ENCODE assay signal across 8 mouse cellular contexts in the genomic region with DNA sequence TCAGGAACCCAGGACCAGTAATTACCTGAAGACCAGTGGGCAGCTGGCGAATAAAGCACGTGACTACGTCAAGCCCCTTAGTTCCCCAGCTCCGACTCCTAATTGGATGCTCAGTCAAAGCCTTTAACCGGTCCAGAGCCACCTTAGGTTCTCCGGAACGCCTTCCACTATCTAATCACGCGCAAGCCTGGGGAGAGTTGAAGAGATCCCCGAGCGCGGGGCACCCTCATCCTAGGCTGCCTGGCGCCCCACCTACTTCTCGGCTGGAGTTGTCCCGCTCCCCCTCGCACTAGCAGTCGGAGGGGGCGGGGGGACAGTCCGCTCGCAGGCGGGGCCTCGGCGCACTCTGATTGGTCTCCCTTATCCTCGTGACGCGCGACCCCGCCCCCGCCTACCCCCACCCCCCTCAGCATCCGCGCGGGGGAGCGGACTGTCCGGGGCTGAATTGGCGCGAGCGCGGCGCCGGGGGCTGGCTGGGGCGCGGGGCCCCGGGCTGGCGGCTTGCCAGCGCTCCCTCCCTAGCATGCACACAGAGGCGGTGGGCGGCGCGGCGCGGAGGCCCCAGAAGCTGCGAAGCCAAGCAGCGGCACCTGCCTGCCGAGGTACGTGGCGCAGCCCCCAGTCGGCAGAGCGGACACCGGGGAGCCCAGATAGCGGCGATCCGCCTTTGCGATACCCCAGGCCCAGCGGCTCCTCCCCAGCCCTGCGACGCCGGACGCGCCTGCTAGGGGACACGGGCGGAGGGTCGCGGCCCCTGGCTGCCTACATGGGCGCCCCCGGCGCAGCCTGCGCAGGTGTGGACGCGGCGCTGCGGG. TPM values are rescaled to one million over a fixed set of nuclear protein-coding genes. Genes with fewer than 3 reads are reported as not detected.
DNase-seq lines count a peak whose midpoint lies in the region; ATAC-seq and TF ChIP-seq lines count a peak whose summit lies in the region.

A gene (plus strand): TSS at position 412 of the 815 bp plus-strand sequence.

- 0 out of 2 replicates have a peak, but pooled peaks have one; percentile 15 for TF ChIP-seq EP300 in heart, postnatal 0 days (IDR thresholded peaks at IDR 0.05; ENCODE audit: low read depth)
- TF ChIP-seq EP300 in stomach, postnatal 0 days (optimal IDR thresholded peaks at IDR 0.05): no peak

- TF ChIP-seq CTCF in E14TG2a.4 (conservative IDR thresholded peaks at IDR 0.05; ENCODE audit: low read length): no peak
- no peak for TF ChIP-seq CTCF in heart, postnatal 0 days (IDR thresholded peaks at IDR 0.05; ENCODE audit: low read depth)
- peak; percentile 59 for TF ChIP-seq CTCF in stomach, postnatal 0 days (IDR thresholded peaks at IDR 0.05; ENCODE audit: low read depth)

- DNase-seq in c-Kit-positive CD71-positive TER-119-negative erythroid progenitor cells, embryonic 14.5 days (ENCODE audit: low read depth): peak; percentile 92
- DNase-seq in heart, postnatal 0 days (ENCODE audit: low spot score): peak; percentile 88
- peak; percentile 93 to 96 for DNase-seq in kidney, postnatal 4 days
- DNase-seq in stomach, postnatal 0 days (ENCODE audit: low spot score): peak; percentile 91

- H3K27ac ChIP-seq in forebrain, embryonic 12.5 days: peak within 1 kb of the TSS; percentile 83
- H3K27ac ChIP-seq in heart, postnatal 0 days (ENCODE audit: low read depth): peak within 1 kb of the TSS; percentile 80
- H3K27ac ChIP-seq in liver, embryonic 16.5 days (ENCODE audit: low read length): peak within 1 kb of the TSS; percentile 94
- H3K27ac ChIP-seq in neural tube, embryonic 12.5 days: peak within 1 kb of the TSS; percentile 57; the same call in 1 of the 2 replicates
- H3K27ac ChIP-seq in stomach, postnatal 0 days (replicated peaks): peak within 1 kb of the TSS; percentile 65

- ATAC-seq in forebrain, embryonic 12.5 days (ENCODE audit: low FRiP score): peak; percentile 98
- peak; percentile 96 for ATAC-seq in heart, postnatal 0 days (ENCODE audit: insufficient read depth, low read depth)
- peak; percentile 85 for ATAC-seq in liver, embryonic 16.5 days (ENCODE audit: low read depth)
- ATAC-seq in neural tube, embryonic 12.5 days (ENCODE audit: low FRiP score, low read depth): peak; percentile 98
- peak; percentile 91 for ATAC-seq in stomach, postnatal 0 days (ENCODE audit: low FRiP score, low TSS enrichment)

- H3K4me1 ChIP-seq in E14TG2a.4 (replicated peaks; ENCODE audit: low read depth, low read length): peaks cover 24% of the 10 kb centered on the region
- peaks cover 32% of the 10 kb centered on the region for H3K4me1 ChIP-seq in forebrain, embryonic 12.5 days
- H3K4me1 ChIP-seq in heart, postnatal 0 days (ENCODE audit: control insufficient read depth, insufficient read depth): peaks cover 28% of the 10 kb centered on the region
- peaks cover 41% of the 10 kb centered on the region for H3K4me1 ChIP-seq in liver, embryonic 16.5 days (ENCODE audit: control insufficient read depth, low read depth, low read length)
- peaks cover 21% of the 10 kb centered on the region for H3K4me1 ChIP-seq in neural tube, embryonic 12.5 days
- H3K4me1 ChIP-seq in stomach, postnatal 0 days (replicated peaks; ENCODE audit: control insufficient read depth, insufficient read depth): 0 out of 2 replicates have a peak, but pooled peaks cover 2% of the 10 kb centered on the region

- H3K27me3 ChIP-seq in E14TG2a.4 (ENCODE audit: insufficient read depth, low read length): peaks cover 35% of the 10 kb centered on the region
- H3K27me3 ChIP-seq in forebrain, embryonic 12.5 days: no peaks in the 10 kb centered on the region
- H3K27me3 ChIP-seq in heart, postnatal 0 days (ENCODE audit: control insufficient read depth, insufficient read depth, low read length): no peaks in the 10 kb centered on the region
- H3K27me3 ChIP-seq in liver, embryonic 16.5 days (ENCODE audit: control insufficient read depth, insufficient read depth, low read depth, low read length): no peaks in the 10 kb centered on the region
- H3K27me3 ChIP-seq in neural tube, embryonic 12.5 days (replicated peaks): no peaks in the 10 kb centered on the region
- H3K27me3 ChIP-seq in stomach, postnatal 0 days (ENCODE audit: control insufficient read depth, insufficient read depth, low read length): no peaks in the 10 kb centered on the region

- no peaks in the 10 kb centered on the region for H3K9me3 ChIP-seq in E14TG2a.4 (ENCODE audit: low read length)
- no peaks in the 10 kb centered on the region for H3K9me3 ChIP-seq in forebrain, embryonic 12.5 days
- H3K9me3 ChIP-seq in heart, postnatal 0 days (replicated peaks; ENCODE audit: control insufficient read depth, low read length): no peaks in the 10 kb centered on the region
- no peaks in the 10 kb centered on the region for H3K9me3 ChIP-seq in liver, embryonic 16.5 days (replicated peaks; ENCODE audit: control insufficient read depth, low read length)
- no peaks in the 10 kb centered on the region for H3K9me3 ChIP-seq in neural tube, embryonic 12.5 days
- H3K9me3 ChIP-seq in stomach, postnatal 0 days (ENCODE audit: control insufficient read depth, low read length): no peaks in the 10 kb centered on the region

- H3K4me3 ChIP-seq in E14TG2a.4 (replicated peaks; ENCODE audit: low read length): peak within 1 kb of the TSS; percentile 92
- H3K4me3 ChIP-seq in forebrain, embryonic 12.5 days (replicated peaks): peak within 1 kb of the TSS; percentile 74
- peak within 1 kb of the TSS; percentile 70 for H3K4me3 ChIP-seq in heart, postnatal 0 days (ENCODE audit: low read depth, low read length)
- peak within 1 kb of the TSS; percentile 94 for H3K4me3 ChIP-seq in liver, embryonic 16.5 days (ENCODE audit: low read depth, low read length)
- H3K4me3 ChIP-seq in neural tube, embryonic 12.5 days: peak within 1 kb of the TSS; percentile 80
- peak within 1 kb of the TSS; percentile 68 for H3K4me3 ChIP-seq in stomach, postnatal 0 days (ENCODE audit: low read depth, low read length)

- H3K36me3 ChIP-seq in E14TG2a.4 (ENCODE audit: insufficient read depth, low read length): no peaks in the 10 kb centered on the region
- H3K36me3 ChIP-seq in forebrain, embryonic 12.5 days (replicated peaks): no peaks in the 10 kb centered on the region
- H3K36me3 ChIP-seq in heart, postnatal 0 days (replicated peaks; ENCODE audit: control insufficient read depth, insufficient read depth, low read length): no peaks in the 10 kb centered on the region
- no peaks in the 10 kb centered on the region for H3K36me3 ChIP-seq in liver, embryonic 16.5 days (ENCODE audit: control insufficient read depth, insufficient read depth)
- H3K36me3 ChIP-seq in neural tube, embryonic 12.5 days: no peaks in the 10 kb centered on the region
- H3K36me3 ChIP-seq in stomach, postnatal 0 days (ENCODE audit: control insufficient read depth, insufficient read depth, low read length): no peaks in the 10 kb centered on the region

- H3K4me2 ChIP-seq in forebrain, embryonic 12.5 days: peak within 1 kb of the TSS; percentile 92
- H3K4me2 ChIP-seq in heart, postnatal 0 days (ENCODE audit: low read depth, low read length): peak within 1 kb of the TSS; percentile 98
- peak within 1 kb of the TSS; percentile 72 for H3K4me2 ChIP-seq in liver, embryonic 16.5 days (ENCODE audit: low read depth, low read length)
- H3K4me2 ChIP-seq in neural tube, embryonic 12.5 days (replicated peaks): peak within 1 kb of the TSS; percentile 95
- H3K4me2 ChIP-seq in stomach, postnatal 0 days (replicated peaks; ENCODE audit: low read depth): peak within 1 kb of the TSS; percentile 98

- WGBS in forebrain, embryonic 12.5 days: 0% methylated on average over 54 of the region's 81 CpGs
- WGBS in heart, postnatal 0 days: under 1% methylated on average over 59 of the region's 81 CpGs
- WGBS in liver, embryonic 16.5 days (ENCODE audit: insufficient replicate concordance): under 1% methylated on average over 70 of the region's 81 CpGs
- WGBS in neural tube, embryonic 12.5 days: under 1% methylated on average over 80 of the region's 81 CpGs
- under 1% methylated on average over 72 of the region's 81 CpGs for WGBS in stomach, postnatal 0 days

- peak within 1 kb of the TSS; percentile 88 for H3K9ac ChIP-seq in forebrain, embryonic 12.5 days
- peak within 1 kb of the TSS; percentile 69 for H3K9ac ChIP-seq in heart, postnatal 0 days (replicated peaks; ENCODE audit: low read depth, low read length)
- peak within 1 kb of the TSS; percentile 99 for H3K9ac ChIP-seq in liver, embryonic 16.5 days (ENCODE audit: low read depth, low read length)
- peak within 1 kb of the TSS; percentile 86 for H3K9ac ChIP-seq in neural tube, embryonic 12.5 days
- peak within 1 kb of the TSS; percentile 70 for H3K9ac ChIP-seq in stomach, postnatal 0 days (ENCODE audit: low read length)

RNA-seq across cellular contexts. Expression of the gene that starts here (rescaled TPM):
- 34.1 and 37.1 TPM in 2 replicates for polyA plus RNA-seq in forebrain, embryonic 12.5 days (2016; fragmentation: Nextera tagmentation; extraction: Ambion mirVana)
- 6.3 and 13.0 TPM in 2 replicates for total RNA-seq in heart, postnatal 0 days (2014; rRNA removed; ENCODE audit: low replicate concordance)
- polyA plus RNA-seq in heart, postnatal 0 days (2015; fragmentation: Nextera tagmentation; extraction: Ambion mirVana): 24.7 and 25.3 TPM in 2 replicates
- polyA plus RNA-seq in liver, embryonic 16.5 days (2015; fragmentation: Nextera tagmentation; extraction: Ambion mirVana): 199 and 206 TPM in 2 replicates
- 49.3 and 49.4 TPM in 2 replicates for polyA plus RNA-seq in neural tube, embryonic 12.5 days (2016; fragmentation: Nextera tagmentation; extraction: Ambion mirVana)
- 13.4 and 14.2 TPM in 2 replicates for polyA plus RNA-seq in stomach, postnatal 0 days (2015; fragmentation: Nextera tagmentation; extraction: Ambion mirVana)

Comparison
In these comparisons a context has a peak if more than half of its experiments do, and no peak if none do; other contexts are left out.
1. Peak in every context shown above with its lines: DNase-seq, ATAC-seq, H3K4me3 ChIP-seq and H3K27ac ChIP-seq.